Mouse (Mus musculus): ENCODE measurements at regions not wholly inside any gene's neighbourhood (a gene's known extent, or its start where the extent isn't known, plus 50 kb on each side); places are given as distances from the start of the nearest gene placed in this dataset.

DNA sequence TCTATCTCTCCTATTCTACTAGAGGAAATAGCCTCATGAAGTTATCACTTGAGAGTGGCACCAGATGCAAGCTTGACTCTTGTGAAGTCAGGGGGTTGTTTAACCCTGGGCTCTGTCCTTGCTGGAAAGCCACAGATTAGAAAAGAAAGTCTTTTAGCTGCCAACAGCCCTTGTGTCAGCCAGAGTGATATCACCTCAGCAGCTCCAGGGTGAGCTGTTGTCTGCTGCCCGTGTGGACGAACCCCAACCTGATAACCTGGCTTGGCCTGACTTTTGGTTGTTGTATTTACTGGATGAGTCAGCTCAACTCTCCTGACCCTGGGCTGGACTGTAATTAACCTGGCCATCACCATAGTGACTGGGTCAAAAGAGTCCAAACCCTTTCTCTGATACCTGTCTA lies 88.6 kb upstream of the Serbp1 start:
- DNase-seq: no peak

DNA sequence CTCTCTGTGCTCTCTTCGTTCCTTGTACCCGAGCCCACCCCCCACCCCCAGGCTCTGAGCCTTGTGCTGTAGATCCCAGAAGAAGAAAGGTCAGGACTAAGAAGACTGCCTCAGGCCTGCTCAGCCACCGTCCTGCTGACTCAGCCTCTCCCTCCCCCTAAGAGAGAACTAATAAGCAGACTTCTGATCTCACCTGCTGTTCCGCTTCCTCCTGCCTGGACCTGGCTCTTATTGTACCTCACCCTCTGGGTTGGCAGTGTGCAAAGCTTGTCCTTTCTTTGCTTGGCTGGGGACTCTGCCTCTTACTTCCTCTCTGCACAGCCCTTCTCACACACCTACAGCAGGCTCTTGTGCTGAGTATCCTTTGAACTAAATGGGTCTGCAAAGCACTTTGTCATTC lies 91.3 kb upstream of the Serbp1 start:
- DNase-seq: peak in 1 of 2 experiments; percentile 19

GRCm38 (mm10) chr6:67145969-67146368 lies 92.0 kb upstream of the Serbp1 start:
- DNase-seq: no peak

GRCm38 (mm10) chr6:67144946-67145716 lies 92.8 kb upstream of the Serbp1 start:
- DNase-seq: no peak

- peak; percentile 67 for DNase-seq
Measured at GRCm38 (mm10) chr6:67142179-67142578, 95.8 kb upstream of the Serbp1 start.

GRCm38 (mm10) chr6:67140645-67141250 lies 97.2 kb upstream of the Serbp1 start:
- DNase-seq: no peak

DNA sequence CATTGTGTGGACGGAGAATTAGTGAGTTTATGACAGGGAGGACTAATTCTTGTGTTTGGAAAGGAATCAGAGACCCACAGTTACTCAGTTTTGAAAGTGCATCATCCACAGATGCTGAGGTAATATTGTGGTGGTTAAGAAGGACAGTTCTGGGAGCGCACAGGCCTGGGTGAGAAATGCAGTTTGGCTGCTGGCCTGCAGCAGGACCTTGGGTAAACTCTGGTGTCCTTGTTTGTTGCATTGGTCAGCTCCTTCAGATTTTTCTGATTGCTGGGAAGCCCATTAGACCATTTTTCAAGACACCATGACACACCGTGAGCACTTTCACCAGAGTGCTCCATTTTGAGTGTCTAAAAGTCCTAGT lies 99.0 kb upstream of the Serbp1 start:
- DNase-seq: no peak

- no peak for DNase-seq
Measured at GRCm38 (mm10) chr6:67138302-67139011, 99.5 kb upstream of the Serbp1 start.

DNA sequence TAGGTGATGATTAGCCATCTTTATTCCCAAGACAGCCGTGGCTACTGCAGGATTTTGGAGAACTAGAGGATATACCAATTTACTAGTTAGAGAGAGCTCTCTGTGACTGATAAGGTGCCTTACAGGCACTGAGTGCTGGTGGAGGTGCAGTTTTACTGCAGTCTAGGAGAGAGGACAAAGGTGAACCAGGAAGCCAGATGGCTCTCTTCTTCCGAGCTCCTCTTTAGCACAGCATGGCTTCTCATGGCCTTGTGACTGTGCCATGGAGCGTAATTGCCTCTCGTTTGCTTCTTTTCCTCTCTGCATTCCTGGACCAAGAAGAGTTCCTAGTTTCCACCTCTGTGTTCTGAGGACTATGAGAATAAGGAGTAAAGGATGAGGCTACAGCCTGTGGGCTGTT lies 100.2 kb upstream of the Gadd45a start:
- DNase-seq: peak; percentile 37 to 42

DNA sequence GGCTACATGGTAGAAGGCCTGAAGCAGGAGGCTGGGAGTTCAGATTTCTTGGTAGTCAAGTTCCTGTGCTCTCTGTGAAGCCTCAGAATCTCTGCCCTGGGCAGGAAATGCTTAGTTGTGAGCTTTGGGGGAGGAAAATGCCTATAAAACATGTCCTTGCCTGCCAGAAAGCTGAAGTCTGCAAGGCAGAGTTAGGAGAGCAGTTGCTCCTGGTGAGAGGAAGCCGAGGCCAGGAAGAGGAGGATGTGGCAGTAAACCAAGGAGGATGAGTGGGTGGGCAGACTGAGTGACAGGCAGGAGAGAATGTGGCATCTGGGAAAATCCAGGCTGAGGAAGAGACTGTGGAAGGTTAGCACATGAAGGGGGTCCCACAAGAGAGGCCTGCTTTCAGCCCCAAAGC lies 97.7 kb upstream of the Gadd45a start:
- no peak for DNase-seq

DNA sequence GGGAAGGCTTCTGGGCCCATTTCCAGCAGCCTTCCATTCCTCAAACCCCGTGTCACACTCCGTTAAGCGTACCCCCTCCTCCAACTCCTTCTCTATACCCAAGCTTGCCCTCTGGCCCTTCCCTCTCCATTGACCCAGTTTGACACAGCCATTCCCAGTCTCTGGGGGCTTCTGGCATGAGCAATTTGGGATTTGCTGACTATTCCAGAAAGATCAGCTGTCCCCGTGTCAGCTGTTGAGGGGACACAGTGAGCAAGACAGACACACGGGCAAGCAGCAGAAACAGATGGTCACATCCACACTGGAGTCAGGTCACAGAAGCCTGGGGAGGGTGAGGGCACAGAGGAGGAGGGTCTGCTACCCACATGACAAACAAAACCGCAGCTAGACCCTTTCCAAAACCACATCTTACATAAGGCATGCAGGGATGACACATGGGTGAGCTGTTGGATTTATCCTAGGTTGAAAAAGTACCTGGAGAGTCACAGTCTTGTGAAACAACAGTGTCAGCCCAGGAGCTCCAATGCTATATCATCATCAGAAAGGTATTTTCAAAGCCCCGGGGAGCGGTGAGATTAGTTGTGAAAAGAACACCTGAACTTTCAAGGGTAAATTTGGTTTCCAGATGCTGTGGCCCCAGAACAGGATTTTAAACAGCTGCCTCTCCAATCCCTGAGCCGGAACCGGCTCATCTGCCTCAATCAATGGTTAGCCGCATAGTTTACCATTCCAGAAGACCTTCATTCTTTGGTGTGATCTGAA lies 93.5 kb upstream of the Gadd45a start:
- no peak for DNase-seq

DNA sequence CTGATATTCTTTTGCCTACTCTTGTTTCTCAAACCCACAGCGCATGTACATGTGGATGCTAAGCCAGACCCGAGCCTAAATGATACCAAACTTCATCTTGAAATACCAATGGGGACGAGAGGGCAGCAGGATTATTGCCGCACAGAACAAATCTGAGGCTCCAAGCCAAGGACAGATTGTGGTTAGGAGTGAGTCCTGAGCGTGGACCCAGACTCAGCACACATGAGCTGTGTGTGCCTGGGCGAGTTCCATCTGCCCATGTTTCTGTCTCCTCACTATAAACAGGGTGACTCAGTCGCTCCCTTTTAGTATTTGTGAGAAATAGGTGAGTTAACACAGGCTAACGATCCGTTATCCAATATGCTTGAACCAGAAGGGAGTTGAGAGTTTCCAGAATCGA lies 92.4 kb upstream of the Gadd45a start:
- no peak for DNase-seq

GRCm38 (mm10) chr6:67128503-67129463 lies 91.5 kb upstream of the Gadd45a start:
- DNase-seq: no peak

GRCm38 (mm10) chr6:67127727-67128126 lies 90.5 kb upstream of the Gadd45a start:
- DNase-seq: no peak

- DNase-seq: no peak
Measured at GRCm38 (mm10) chr6:67125715-67126312, 88.6 kb upstream of the Gadd45a start.

DNA sequence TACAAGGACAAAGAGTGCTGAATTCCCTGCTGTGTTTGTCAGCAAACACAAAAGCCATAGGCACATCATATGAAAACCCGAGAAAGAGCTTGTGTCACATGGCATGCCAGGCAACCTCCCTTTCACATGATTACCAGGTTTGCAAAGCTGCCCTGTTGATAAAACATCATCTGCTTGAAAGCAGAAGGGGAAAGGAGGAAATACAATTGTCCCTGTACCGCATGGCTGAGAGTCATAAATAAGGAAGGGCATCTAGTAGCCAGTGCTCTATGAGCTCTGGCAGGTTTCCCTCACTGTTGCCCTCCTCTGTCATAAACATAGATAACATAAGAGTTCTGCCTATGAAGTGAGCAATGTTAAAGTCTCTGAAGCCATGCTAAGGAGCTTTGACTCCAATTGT lies 86.8 kb upstream of the Gadd45a start:
- no peak for DNase-seq

DNA sequence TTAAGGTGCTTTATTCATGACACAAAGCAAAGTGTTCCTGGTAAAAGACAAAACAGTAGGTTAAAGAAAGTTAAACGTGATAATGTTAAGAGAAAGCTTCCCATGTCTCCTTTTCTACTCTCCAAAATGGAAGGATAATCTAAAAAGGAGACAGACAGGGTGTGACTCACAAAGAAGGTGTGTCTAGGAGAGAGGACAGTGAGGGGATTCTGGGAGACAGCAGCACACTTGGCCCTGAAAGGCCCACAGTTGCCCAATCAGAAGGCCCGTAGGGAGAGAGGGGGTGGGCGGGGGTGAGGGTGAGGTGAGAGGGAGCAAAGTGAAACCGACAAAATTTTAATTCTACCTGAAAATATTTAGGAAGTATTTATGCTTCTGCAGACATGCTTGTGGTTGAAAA lies 85.8 kb upstream of the Gadd45a start:
- no peak for DNase-seq

DNA sequence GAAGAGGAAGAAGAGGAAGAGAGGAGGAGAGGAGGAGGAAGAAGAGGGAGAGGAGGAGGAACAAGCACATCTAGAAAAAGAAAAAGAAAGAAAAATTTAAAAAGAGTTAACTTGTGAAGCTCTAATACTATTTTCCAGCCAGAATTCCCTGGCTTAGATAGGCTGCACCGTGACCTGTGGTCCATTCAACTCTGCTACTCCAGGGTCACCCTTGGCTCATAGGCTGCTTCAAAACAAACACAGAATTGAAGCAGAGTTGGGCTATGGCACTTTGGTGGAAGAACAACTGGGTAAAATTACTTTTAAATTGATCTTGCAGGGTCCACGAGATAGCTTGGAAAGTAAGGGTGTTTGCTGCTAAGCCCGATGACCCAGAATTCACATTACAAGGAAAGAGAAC lies 79.0 kb upstream of the Gadd45a start:
- DNase-seq: no peak

DNA sequence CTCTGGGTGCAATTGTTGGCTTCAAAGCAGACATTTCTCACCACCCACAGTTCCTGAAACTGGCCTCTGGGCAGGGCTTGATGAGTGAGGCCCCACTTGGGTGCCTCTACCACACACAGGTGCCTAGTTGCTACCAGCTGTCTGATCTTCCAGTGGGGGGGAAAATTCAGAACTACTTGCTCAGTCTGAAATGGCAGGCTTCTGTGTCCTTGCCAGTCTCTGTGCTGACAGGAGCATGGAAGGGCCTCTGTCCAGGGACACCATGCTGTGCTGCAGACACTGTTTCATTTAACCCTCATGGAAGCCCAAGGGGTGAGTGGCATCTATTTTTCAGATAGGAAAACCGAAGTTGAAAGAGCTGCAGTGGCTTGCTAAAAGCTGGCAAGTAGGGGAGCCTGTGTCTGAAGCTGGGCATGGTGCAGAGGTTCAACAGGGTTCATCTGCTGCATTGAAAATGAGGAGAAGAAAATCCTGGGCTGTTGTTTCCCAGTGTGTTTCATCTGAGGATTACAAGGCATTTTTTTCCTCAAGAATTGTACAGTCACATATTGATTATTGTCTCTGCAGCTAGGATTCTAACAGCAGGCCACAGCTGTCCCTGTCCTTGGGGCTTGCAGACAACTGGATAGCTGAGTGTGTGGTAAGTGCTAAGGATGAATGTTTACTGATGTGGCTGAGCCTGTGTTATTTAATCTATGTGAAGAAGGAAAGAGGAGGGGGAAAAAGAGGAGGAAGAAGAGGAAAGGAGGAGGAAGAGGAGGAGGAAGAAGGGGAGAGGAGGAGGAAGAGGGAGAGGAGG lies 78.4 kb upstream of the Gadd45a start:
- no peak for DNase-seq

GRCm38 (mm10) chr6:67114753-67115152 lies 77.5 kb upstream of the Gadd45a start:
- no peak for DNase-seq

Data from cerebellum, postnatal 36 days (tissue).